31 mouse cellular contexts compared by ENCODE assay signal in genomic region chr19:24491824-24492223, GRCm38 (mm10). TPM values are rescaled to one million over a fixed set of nuclear protein-coding genes. Genes with fewer than 3 reads are reported as not detected.
DNase-seq lines count a peak whose midpoint lies in the region; ATAC-seq and TF ChIP-seq lines count a peak whose summit lies in the region.
"Had no signal": no experiment of that assay in that cellular context is flagged by ENCODE, and none has a peak within 500 bp of the region (broad histone marks: within the 10 kb centered on the region; RNA-seq: fewer than 3 reads in every experiment).

No protein-coding gene starts in this region.

- H3K9ac ChIP-seq in ES-E14 (ENCODE audit: insufficient read depth, low read depth, low read length, poor library complexity, severe bottlenecking), result no peak overlapping the region
- no peak overlapping the region for H3K9ac ChIP-seq in intestine, embryonic 15.5 days
- H3K9ac ChIP-seq: embryonic facial prominence, embryonic 13.5 days; forebrain, embryonic 13.5 days; heart, embryonic 12.5 days; heart, embryonic 15.5 days; hindbrain, embryonic 14.5 days had no signal

- H3K36me3 ChIP-seq in E14TG2a.4 (ENCODE audit: insufficient read depth, low read length) (no peaks in the 10 kb centered on the region), ES-E14 (ENCODE audit: control insufficient read depth, insufficient read depth, low read length, poor library complexity, severe bottlenecking) (no peaks in the 10 kb centered on the region)
- H3K36me3 ChIP-seq in intestine, embryonic 15.5 days, result no peaks in the 10 kb centered on the region
- H3K36me3 ChIP-seq: embryonic facial prominence, embryonic 10.5 days; embryonic facial prominence, embryonic 13.5 days; heart, embryonic 12.5 days; heart, embryonic 15.5 days had no signal

- WGBS in intestine, embryonic 15.5 days, result 68% methylated on average over 3 of the region's 3 CpGs

- H3K27ac ChIP-seq in ES-E14 (ENCODE audit: insufficient read depth, low read depth, low read length, poor library complexity, severe bottlenecking), result peak overlapping the region; percentile 66
- no peak overlapping the region for H3K27ac ChIP-seq in intestine, embryonic 15.5 days
- H3K27ac ChIP-seq: embryonic facial prominence, embryonic 10.5 days; embryonic facial prominence, embryonic 13.5 days; forebrain, embryonic 13.5 days; heart, embryonic 15.5 days; hindbrain, embryonic 14.5 days; hindbrain, postnatal 0 days had no signal

- H3K4me1 ChIP-seq in E14TG2a.4 (replicated peaks; ENCODE audit: low read depth, low read length), result peaks cover 76% of the 10 kb centered on the region
- peaks cover 12 to 15% of the 10 kb centered on the region in 2 experiments for H3K4me1 ChIP-seq in ES-E14 (ENCODE audit: control insufficient read depth in 2 of 2, insufficient read depth in 2 of 2, low read length in 2 of 2, poor library complexity in 1 of 2)
- no peaks in the 10 kb centered on the region for H3K4me1 ChIP-seq in intestine, embryonic 15.5 days (replicated peaks)
- H3K4me1 ChIP-seq: embryonic facial prominence, embryonic 10.5 days; embryonic facial prominence, embryonic 13.5 days had no signal

- DNase-seq in heart, adult 11 months, result peak; percentile 63
- DNase-seq in heart, postnatal 36 days, result no peak
- peak; percentile 70 for DNase-seq in ES-E14 (ENCODE audit: low read depth, low spot score)
- DNase-seq in layer of hippocampus, adult 8-10 months (ENCODE audit: low spot score in 2 of 2), result no peak
- DNase-seq: adrenal gland, adult 8-10 months; adrenal gland, postnatal 25 days; cerebellum, adult 11-12 months; cerebellum, adult 8-10 months; cerebellum, postnatal 10 days; cerebellum, postnatal 36 days; embryo, embryonic 11 days; gastrocnemius, postnatal 14 days; heart, adult 18-20 months; heart, postnatal 10 days; heart, postnatal 4 days had no signal

- in situ Hi-C loops in ES-E14 (cut with MboI; ENCODE audit: low sequenced_read_pairs in 2 of 2, unreplicated experiment in 2 of 2), result no loop called here

- H3K9me3 ChIP-seq in E14TG2a.4 (ENCODE audit: low read length) (no peaks in the 10 kb centered on the region), ES-E14 (ENCODE audit: control insufficient read depth, insufficient read depth, low read depth, low read length) (no peaks in the 10 kb centered on the region)
- no peaks in the 10 kb centered on the region for H3K9me3 ChIP-seq in intestine, embryonic 15.5 days
- H3K9me3 ChIP-seq: embryonic facial prominence, embryonic 10.5 days; embryonic facial prominence, embryonic 13.5 days; forebrain, embryonic 13.5 days; G1E; heart, embryonic 12.5 days; heart, embryonic 15.5 days had no signal

- intact Hi-C loops in heart, postnatal 36 days (cut with DNase I), result no loop called here

- no peak overlapping the region for H3K4me2 ChIP-seq in intestine, embryonic 15.5 days (replicated peaks)
- H3K4me2 ChIP-seq: embryonic facial prominence, embryonic 13.5 days; forebrain, embryonic 13.5 days; heart, embryonic 12.5 days; heart, embryonic 15.5 days; hindbrain, embryonic 14.5 days had no signal

- no peaks in the 10 kb centered on the region for H3K27me3 ChIP-seq in E14TG2a.4 (ENCODE audit: insufficient read depth, low read length)
- H3K27me3 ChIP-seq in intestine, embryonic 15.5 days (replicated peaks), result no peaks in the 10 kb centered on the region
- H3K27me3 ChIP-seq: embryonic facial prominence, embryonic 13.5 days; forebrain, embryonic 13.5 days; heart, embryonic 12.5 days; heart, embryonic 15.5 days had no signal

- no peak for ATAC-seq in intestine, embryonic 15.5 days
- ATAC-seq: activated CD4-positive, CD25-positive, alpha-beta regulatory T cell, adult 4 months; forebrain, embryonic 13.5 days; forebrain, embryonic 16.5 days; hindbrain, postnatal 0 days; inflammation-experienced regulatory T-cells, adult 6 months; intestine, postnatal 0 days; Patski had no signal

- TF ChIP-seq CTCF in E14TG2a.4 (conservative IDR thresholded peaks at IDR 0.05; ENCODE audit: low read length), result no peak

- H3K4me3 ChIP-seq in E14TG2a.4 (replicated peaks; ENCODE audit: low read length) (peak overlapping the region; percentile 2; the same call in 1 of the 2 replicates), ES-E14 (ENCODE audit: insufficient read depth in 1 of 2, low read depth in 1 of 2, low read length in 2 of 2, poor library complexity in 1 of 2, severe bottlenecking in 1 of 2) (peak overlapping the region in 1 of 2 experiments; percentile 0; a peak in 1 of 4 replicates)
- H3K4me3 ChIP-seq in intestine, embryonic 15.5 days (replicated peaks), result no peak overlapping the region
- H3K4me3 ChIP-seq: embryonic facial prominence, embryonic 10.5 days; embryonic facial prominence, embryonic 13.5 days; erythroblast, embryonic 14.5 days; forebrain, embryonic 13.5 days; heart, embryonic 12.5 days; heart, embryonic 15.5 days had no signal

TF ChIP-seq in ES-E14, 5 proteins besides CTCF, POLR2A, EP300 and RAD21:
- TF ChIP-seq ZNF384 (IDR thresholded peaks at IDR 0.05; ENCODE audit: low read depth, low read length) (peak; percentile 92), ZC3H11A (IDR thresholded peaks at IDR 0.05; ENCODE audit: borderline replicate concordance, low read depth, low read length) (no peak), CHD2 (IDR thresholded peaks at IDR 0.05; ENCODE audit: low read depth, low read length) (no peak), HCFC1 (IDR thresholded peaks at IDR 0.05; ENCODE audit: borderline replicate concordance, insufficient read depth, low read length) (no peak)

RNA-seq across cellular contexts. Expression of gene Fam122a, which starts 14.7 kb away (rescaled TPM):
- total RNA-seq in heart, postnatal 36 days (2021), result 10 to 100 TPM; 22.2 to 22.7 TPM
- 1.9 and 2.4 TPM in 2 replicates for total RNA-seq in ES-E14 (2012; rRNA removed)
- 44.5 and 50.0 TPM in 2 replicates for polyA plus RNA-seq in intestine, embryonic 15.5 days (2015; fragmentation: Nextera tagmentation; extraction: Ambion mirVana)
- total RNA-seq in layer of hippocampus, adult 8-10 months (2022), result 10 to 100 TPM; 27.1 to 30.4 (median 29.0) TPM

Comparison
In these comparisons a context has a peak if more than half of its experiments do, and no peak if none do; other contexts are left out.
1. DNase-seq: peak in heart, adult 11 months (single experiment) and ES-E14 (single experiment); none in heart, postnatal 36 days (0 of 2) and layer of hippocampus, adult 8-10 months (0 of 2).